Mouse (Mus musculus) liver, adult 2 months (tissue): ENCODE data around the gene Scd3.

Experiments
- CTCF ChIP-seq: fragments of 200-500 bp; IDR thresholded peaks from 2 replicates; pipeline ENCODE4 v1.5.1; 2011; ENCODE audit warnings: low read depth, low read length, control low read depth
- POLR2A ChIP-seq: fragments of 200-500 bp; IDR thresholded peaks from 2 replicates; pipeline ENCODE4 v1.6.1; 2011; ENCODE audit warnings: low read length, control low read depth; ENCODE audit not compliant: insufficient read depth; ENCODE audit errors: extremely low read depth

DNA sequence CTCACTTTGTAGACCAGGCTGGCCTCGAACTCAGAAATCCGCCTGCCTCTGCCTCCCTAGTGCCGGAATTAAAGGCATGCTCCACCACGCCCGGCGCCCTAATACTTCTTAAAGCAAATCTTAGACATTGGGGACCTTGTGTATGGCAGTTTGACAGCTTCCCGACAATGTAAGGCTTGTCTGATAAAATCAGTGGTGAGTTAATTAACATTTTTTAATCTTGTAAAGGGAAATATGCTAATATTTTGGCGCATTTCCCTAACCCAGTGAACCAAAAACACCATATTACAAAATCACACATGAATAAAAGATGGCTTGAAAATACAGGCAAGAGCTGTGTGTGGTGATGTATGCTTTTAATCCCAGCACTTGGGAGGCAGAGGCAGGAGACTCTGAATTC, 82.5 kb downstream of the Scd3 start:
- no peak for TF ChIP-seq CTCF
- TF ChIP-seq POLR2A = no peak
